In the genomic region with DNA sequence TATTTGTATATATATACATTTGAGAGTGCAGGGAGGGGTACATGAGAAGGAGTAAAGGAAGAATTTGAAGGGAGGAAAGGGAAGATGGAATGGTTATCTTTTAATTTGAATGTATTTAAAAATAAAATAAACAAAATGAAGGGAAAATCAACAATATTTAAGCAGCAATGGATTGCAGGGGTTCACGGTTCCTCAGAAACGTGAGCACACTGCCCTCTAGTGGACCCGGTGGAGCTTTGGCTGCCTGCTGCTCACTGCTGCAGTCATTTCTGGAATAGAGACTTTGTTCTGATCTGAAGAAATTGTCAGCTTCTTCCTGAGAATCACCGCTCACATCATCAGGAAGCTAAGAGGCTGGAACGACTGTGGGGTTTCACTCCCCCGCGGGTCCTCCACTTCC, we compare ENCODE assay signal across 8 mouse cellular contexts. TPM values are rescaled to one million over a fixed set of nuclear protein-coding genes. Genes with fewer than 3 reads are reported as not detected.
DNase-seq lines count a peak whose midpoint lies in the region; ATAC-seq and TF ChIP-seq lines count a peak whose summit lies in the region.

No protein-coding gene starts in this region.

- TF ChIP-seq CTCF in spleen, adult 2 months (IDR thresholded peaks at IDR 0.05; ENCODE audit: extremely low read depth, insufficient read depth, insufficient read length, insufficient replicate concordance) = peak; percentile 57; the same call in 1 of the 2 replicates
- peak; percentile 52 for TF ChIP-seq CTCF in cortical plate, adult 2 months (IDR thresholded peaks at IDR 0.05; ENCODE audit: extremely low read depth, insufficient read depth, low read length)
- peak; percentile 66 for TF ChIP-seq CTCF in lung, postnatal 0 days (IDR thresholded peaks at IDR 0.05)

- WGBS in spleen, adult 2 months = 24% methylated on average over 7 of the region's 7 CpGs
- WGBS in lung, postnatal 0 days = 18% methylated on average over 5 of the region's 7 CpGs

- H3K9me3 ChIP-seq in lung, postnatal 0 days (ENCODE audit: low read length) = no peaks in the 10 kb centered on the region

- no peak for ATAC-seq in lung, postnatal 0 days

- H3K27me3 ChIP-seq in spleen, adult 2 months (ENCODE audit: control insufficient read depth, insufficient read depth, low read length) = no peaks in the 10 kb centered on the region
- H3K27me3 ChIP-seq in lung, postnatal 0 days (replicated peaks; ENCODE audit: insufficient read depth, low read length) = no peaks in the 10 kb centered on the region

- no peak overlapping the region for H3K4me2 ChIP-seq in lung, postnatal 0 days (replicated peaks; ENCODE audit: low read depth, low read length)

- no peaks in the 10 kb centered on the region for H3K36me3 ChIP-seq in spleen, adult 2 months (ENCODE audit: control insufficient read depth, insufficient read depth, low read length)
- no peaks in the 10 kb centered on the region for H3K36me3 ChIP-seq in lung, postnatal 0 days (ENCODE audit: insufficient read depth, low read length)

- no peak for TF ChIP-seq EP300 in lung, postnatal 0 days (IDR thresholded peaks at IDR 0.05)

- no peak overlapping the region for H3K27ac ChIP-seq in spleen, adult 2 months (ENCODE audit: insufficient read depth, low read length)
- H3K27ac ChIP-seq in cortical plate, adult 2 months (ENCODE audit: insufficient read depth, low read length) = no peak overlapping the region
- no peak overlapping the region for H3K27ac ChIP-seq in lung, postnatal 0 days (ENCODE audit: low read length)

- no peak for TF ChIP-seq POLR2A in spleen, adult 2 months (IDR thresholded peaks at IDR 0.05; ENCODE audit: low read depth, low read length)
- no peak for TF ChIP-seq POLR2A in cortical plate, adult 2 months (IDR thresholded peaks at IDR 0.05; ENCODE audit: extremely low read depth, insufficient read depth, low read length)

- intact Hi-C loops in heart, postnatal 25 days (cut with DNase I) = no loop called here

- H3K4me3 ChIP-seq in spleen, adult 2 months (ENCODE audit: extremely low read depth, insufficient read depth, insufficient read length) = no peak overlapping the region
- H3K4me3 ChIP-seq in cortical plate, adult 2 months (ENCODE audit: insufficient read depth, low read length) = no peak overlapping the region
- H3K4me3 ChIP-seq in lung, postnatal 0 days (ENCODE audit: low read depth, low read length) = no peak overlapping the region

- H3K4me1 ChIP-seq in spleen, adult 2 months (ENCODE audit: control insufficient read depth, insufficient read depth, insufficient read length) = no peaks in the 10 kb centered on the region
- H3K4me1 ChIP-seq in cortical plate, adult 2 months (ENCODE audit: control insufficient read depth, insufficient read depth, low read length) = no peaks in the 10 kb centered on the region
- H3K4me1 ChIP-seq in lung, postnatal 0 days (ENCODE audit: insufficient read depth, low read depth, low read length) = no peaks in the 10 kb centered on the region

- H3K9ac ChIP-seq in lung, postnatal 0 days (replicated peaks; ENCODE audit: low read depth) = no peak overlapping the region

- peak; percentile 34 for DNase-seq in heart, adult 11 months
- no peak for DNase-seq in heart, postnatal 25 days (ENCODE audit: low spot score)
- peak in 1 of 2 experiments; percentile 17 for DNase-seq in spleen, adult 2 months (ENCODE audit: low read depth in 1 of 2, low spot score in 2 of 2)
- no peak for DNase-seq in spleen, adult 12 weeks (ENCODE audit: low spot score)
- peak; percentile 50 for DNase-seq in lung, postnatal 0 days (ENCODE audit: low spot score)
- DNase-seq in thymus, postnatal 0 days (ENCODE audit: low spot score) = peak; percentile 69
- no peak for DNase-seq in layer of hippocampus, postnatal 14 days (ENCODE audit: low spot score in 2 of 2)

RNA-seq across cellular contexts. Expression of gene Klhl31, which starts 28.5 kb away (rescaled TPM):
- total RNA-seq in heart, postnatal 25 days (2021) = 100 to 1,000 TPM; 144 to 150 TPM
- polyA plus RNA-seq in spleen, adult 2 months (2012; rRNA removed) = not detected in 2 replicates
- polyA plus RNA-seq in cortical plate, adult 2 months (2012; rRNA removed) = 0.06 and 0.09 TPM in 2 replicates
- polyA plus RNA-seq in lung, postnatal 0 days (2015; fragmentation: Nextera tagmentation; extraction: Ambion mirVana) = 0.32 and 0.36 TPM in 2 replicates
- 0.06 and 0.08 TPM in 2 replicates for polyA plus RNA-seq in thymus, postnatal 0 days (2015; fragmentation: Nextera tagmentation; extraction: Ambion mirVana)
- total RNA-seq in layer of hippocampus, postnatal 14 days (2021) = under 1 TPM; 0.07 to 0.12 TPM

Comparison
In these comparisons a context has a peak if more than half of its experiments do, and no peak if none do; other contexts are left out.
1. DNase-seq: peak in heart, adult 11 months (single experiment), lung, postnatal 0 days (single experiment) and thymus, postnatal 0 days (single experiment); none in heart, postnatal 25 days (single experiment), spleen, adult 12 weeks (single experiment) and layer of hippocampus, postnatal 14 days (0 of 2).
2. Peak in every context shown above with its lines, with median percentiles within 50 percentile points of each other: CTCF ChIP-seq.